Comparison of ENCODE assay signal across 14 mouse cellular contexts in genomic region chr15:42346131-42346530, GRCm38 (mm10).
"Had no signal": no experiment of that assay in that cellular context is flagged by ENCODE, and none has a peak within 500 bp of the region (broad histone marks: within the 10 kb centered on the region; RNA-seq: fewer than 3 reads in every experiment).

No protein-coding gene starts in this region.

- DNase-seq: liver, postnatal 0 days; lung, embryonic 14.5 days; lung, postnatal 10 days; lung, postnatal 4 days; midbrain, embryonic 14.5 days; right cerebral cortex, postnatal 14 days; thymus, adult 18-20 months; thymus, postnatal 14 days; thymus, postnatal 36 days had no signal

- H3K4me2 ChIP-seq: liver, embryonic 15.5 days; lung, embryonic 14.5 days; midbrain, embryonic 12.5 days; neural tube, embryonic 12.5 days had no signal

- H3K36me3 ChIP-seq: liver, embryonic 15.5 days; midbrain, embryonic 10.5 days; midbrain, embryonic 12.5 days; neural tube, embryonic 12.5 days had no signal

- H3K9ac ChIP-seq: liver, embryonic 15.5 days; liver, postnatal 0 days; lung, embryonic 14.5 days; midbrain, embryonic 12.5 days; neural tube, embryonic 12.5 days had no signal

- ATAC-seq: liver, postnatal 0 days; midbrain, embryonic 16.5 days had no signal

- H3K9me3 ChIP-seq: liver, embryonic 15.5 days; midbrain, embryonic 12.5 days; neural tube, embryonic 12.5 days had no signal

- H3K4me3 ChIP-seq: liver, embryonic 15.5 days; midbrain, embryonic 10.5 days; midbrain, embryonic 12.5 days; neural tube, embryonic 12.5 days had no signal

- H3K4me1 ChIP-seq: liver, embryonic 15.5 days; midbrain, embryonic 10.5 days; midbrain, embryonic 12.5 days; neural tube, embryonic 12.5 days had no signal

- H3K27ac ChIP-seq: liver, embryonic 15.5 days; midbrain, embryonic 10.5 days; midbrain, embryonic 12.5 days; neural tube, embryonic 12.5 days had no signal

- H3K27me3 ChIP-seq: liver, embryonic 15.5 days; midbrain, embryonic 12.5 days; neural tube, embryonic 12.5 days had no signal
